ENCODE assay signal across 8 mouse cellular contexts in genomic region chr7:86211345-86211744, GRCm38 (mm10). TPM values are rescaled to one million over a fixed set of nuclear protein-coding genes. Genes with fewer than 3 reads are reported as not detected.
DNase-seq lines count a peak whose midpoint lies in the region; ATAC-seq and TF ChIP-seq lines count a peak whose summit lies in the region.
"Had no signal": no experiment of that assay in that cellular context is flagged by ENCODE, and none has a peak within 500 bp of the region (broad histone marks: within the 10 kb centered on the region; RNA-seq: fewer than 3 reads in every experiment).

No protein-coding gene starts in this region.

- H3K9me3 ChIP-seq in hindbrain, embryonic 12.5 days (replicated peaks), result no peaks in the 10 kb centered on the region
- no peaks in the 10 kb centered on the region for H3K9me3 ChIP-seq in neural tube, embryonic 15.5 days (replicated peaks)

- H3K36me3 ChIP-seq in hindbrain, embryonic 12.5 days, result no peaks in the 10 kb centered on the region
- H3K36me3 ChIP-seq in neural tube, embryonic 15.5 days, result no peaks in the 10 kb centered on the region

- TF ChIP-seq CTCF in left cerebral cortex, adult 2 months (IDR thresholded peaks at IDR 0.05), result peak; percentile 45

- H3K27ac ChIP-seq in left cerebral cortex, adult 2 months, result no peak overlapping the region
- no peak overlapping the region for H3K27ac ChIP-seq in hindbrain, embryonic 12.5 days
- no peak overlapping the region for H3K27ac ChIP-seq in neural tube, embryonic 15.5 days (replicated peaks)

- DNase-seq in left cerebral cortex, adult 2 months (ENCODE audit: extremely low spot score in 1 of 2, low spot score in 2 of 2), result no peak
- DNase-seq in left cerebral cortex, postnatal 10 days (ENCODE audit: extremely low spot score in 1 of 2, low spot score in 2 of 2), result no peak
- peak; percentile 57 for DNase-seq in ZHBTc4 (ENCODE audit: low read depth, low spot score)
- DNase-seq in gastrocnemius, adult 18-20 months (ENCODE audit: low spot score), result no peak
- DNase-seq in thymus, postnatal 36 days, result no peak
- DNase-seq: gastrocnemius, postnatal 10 days had no signal

- no peak overlapping the region for H3K9ac ChIP-seq in hindbrain, embryonic 12.5 days
- no peak overlapping the region for H3K9ac ChIP-seq in neural tube, embryonic 15.5 days (replicated peaks)

- intact Hi-C loops in left cerebral cortex, adult 2 months (cut with DNase I), result loop anchor here (5.0 to 10.0 kb wide), 2 partner anchors 394 to 1327 kb away; no protein-coding TSS in a partner anchor
- intact Hi-C loops in left cerebral cortex, postnatal 10 days (cut with DNase I), result no loop called here

- H3K4me1 ChIP-seq in hindbrain, embryonic 12.5 days, result no peaks in the 10 kb centered on the region
- H3K4me1 ChIP-seq in neural tube, embryonic 15.5 days, result no peaks in the 10 kb centered on the region

- no peak overlapping the region for H3K4me3 ChIP-seq in left cerebral cortex, adult 2 months
- no peak overlapping the region for H3K4me3 ChIP-seq in hindbrain, embryonic 12.5 days
- H3K4me3 ChIP-seq in neural tube, embryonic 15.5 days (replicated peaks), result no peak overlapping the region

- no peak overlapping the region for H3K4me2 ChIP-seq in hindbrain, embryonic 12.5 days (replicated peaks)
- H3K4me2 ChIP-seq in neural tube, embryonic 15.5 days, result no peak overlapping the region

- peak; percentile 52; the same call in 1 of the 2 replicates for ATAC-seq in hindbrain, embryonic 12.5 days (ENCODE audit: low FRiP score)
- ATAC-seq in neural tube, embryonic 15.5 days (ENCODE audit: low FRiP score), result 0 out of 2 replicates have a peak, but pooled peaks have one; percentile 53

- H3K27me3 ChIP-seq in hindbrain, embryonic 12.5 days, result no peaks in the 10 kb centered on the region
- H3K27me3 ChIP-seq in neural tube, embryonic 15.5 days (replicated peaks), result no peaks in the 10 kb centered on the region

RNA-seq across cellular contexts. Expression of gene Vmn2r76, which starts 34.8 kb away (rescaled TPM):
- total RNA-seq in left cerebral cortex, adult 2 months (2021), result not detected
- not detected for total RNA-seq in left cerebral cortex, postnatal 10 days (2021)
- polyA plus RNA-seq in hindbrain, embryonic 12.5 days (2016; fragmentation: Nextera tagmentation; extraction: Ambion mirVana), result not detected in 2 replicates
- polyA plus RNA-seq in neural tube, embryonic 15.5 days (2015; fragmentation: Nextera tagmentation; extraction: Ambion mirVana), result not detected in 2 replicates
- not detected for total RNA-seq in gastrocnemius, adult 18-20 months (2021)
- total RNA-seq: gastrocnemius, postnatal 10 days had no signal

RNA-seq across cellular contexts. Expression of gene Vmn2r75, which starts 39.8 kb away (rescaled TPM):
- not detected for total RNA-seq in left cerebral cortex, adult 2 months (2021)
- not detected for total RNA-seq in left cerebral cortex, postnatal 10 days (2021)
- not detected in 2 replicates for polyA plus RNA-seq in hindbrain, embryonic 12.5 days (2016; fragmentation: Nextera tagmentation; extraction: Ambion mirVana)
- polyA plus RNA-seq in neural tube, embryonic 15.5 days (2015; fragmentation: Nextera tagmentation; extraction: Ambion mirVana), result not detected in 2 replicates
- total RNA-seq in gastrocnemius, adult 18-20 months (2021), result not detected
- total RNA-seq: gastrocnemius, postnatal 10 days had no signal
